Mouse (Mus musculus) neural tube, embryonic 12.5 days (tissue): Measurements from ENCODE around the gene Zfp64. TPM values are rescaled to one million over a fixed set of nuclear protein-coding genes. Genes with fewer than 3 reads are reported as not detected.

Experiments
- ATAC-seq: fragments of 200-750 bp; cut with Nextera tagmentation; 2 replicates; pipeline ENCODE4 v1.8.0; 2017; ENCODE audit warnings: low read depth, mild to moderate bottlenecking, moderate TSS enrichment, moderate library complexity; ENCODE audit not compliant: low FRiP score
- H3K27ac ChIP-seq: fragments of 300-500 bp; sonication (generic); 2 replicates; pipeline ENCODE4 v1.5.1; 2016
- H3K27me3 ChIP-seq: fragments of 300-500 bp; sonication (generic); replicated peaks from 2 replicates; pipeline ENCODE4 v1.6.1; 2016; ENCODE audit warnings: mild to moderate bottlenecking
- H3K36me3 ChIP-seq: fragments of 300-500 bp; sonication (generic); 2 replicates; pipeline ENCODE4 v1.6.1; 2016; ENCODE audit warnings: mild to moderate bottlenecking
- H3K4me1 ChIP-seq: fragments of 300-500 bp; sonication (generic); 2 replicates; pipeline ENCODE4 v1.6.1; 2016
- H3K4me2 ChIP-seq: fragments of 300-500 bp; sonication (generic); replicated peaks from 2 replicates; pipeline ENCODE4 v1.6.1; 2016; ENCODE audit warnings: mild to moderate bottlenecking
- H3K4me3 ChIP-seq: fragments of 300-500 bp; sonication (generic); 2 replicates; pipeline ENCODE4 v1.5.1; 2016
- H3K9ac ChIP-seq: fragments of 300-500 bp; sonication (generic); 2 replicates; pipeline ENCODE4 v1.6.1; 2016; ENCODE audit warnings: mild to moderate bottlenecking
- H3K9me3 ChIP-seq: fragments of 300-500 bp; sonication (generic); 2 replicates; pipeline ENCODE4 v1.6.1; 2016; ENCODE audit warnings: mild to moderate bottlenecking
- WGBS: fragments of 180-500 bp; shearing (Covaris S2); methylation state at CpG from one replicate; pipeline ENCODE4 v1.1.7; 2016; 5-methylcytosine and 5-hydroxymethylcytosine counted together
- polyA plus RNA-seq: library from polyadenylated mRNA; unstranded; fragments of >200 nt; fragmentation: Nextera tagmentation; extraction: Ambion mirVana; gene quantifications from 2 replicates; pipeline ENCODE4 v1.2.1, GENCODE M21; 2016

Zfp64 gene
- 30.8 and 31.3 TPM in 2 replicates for polyA plus RNA-seq

DNA sequence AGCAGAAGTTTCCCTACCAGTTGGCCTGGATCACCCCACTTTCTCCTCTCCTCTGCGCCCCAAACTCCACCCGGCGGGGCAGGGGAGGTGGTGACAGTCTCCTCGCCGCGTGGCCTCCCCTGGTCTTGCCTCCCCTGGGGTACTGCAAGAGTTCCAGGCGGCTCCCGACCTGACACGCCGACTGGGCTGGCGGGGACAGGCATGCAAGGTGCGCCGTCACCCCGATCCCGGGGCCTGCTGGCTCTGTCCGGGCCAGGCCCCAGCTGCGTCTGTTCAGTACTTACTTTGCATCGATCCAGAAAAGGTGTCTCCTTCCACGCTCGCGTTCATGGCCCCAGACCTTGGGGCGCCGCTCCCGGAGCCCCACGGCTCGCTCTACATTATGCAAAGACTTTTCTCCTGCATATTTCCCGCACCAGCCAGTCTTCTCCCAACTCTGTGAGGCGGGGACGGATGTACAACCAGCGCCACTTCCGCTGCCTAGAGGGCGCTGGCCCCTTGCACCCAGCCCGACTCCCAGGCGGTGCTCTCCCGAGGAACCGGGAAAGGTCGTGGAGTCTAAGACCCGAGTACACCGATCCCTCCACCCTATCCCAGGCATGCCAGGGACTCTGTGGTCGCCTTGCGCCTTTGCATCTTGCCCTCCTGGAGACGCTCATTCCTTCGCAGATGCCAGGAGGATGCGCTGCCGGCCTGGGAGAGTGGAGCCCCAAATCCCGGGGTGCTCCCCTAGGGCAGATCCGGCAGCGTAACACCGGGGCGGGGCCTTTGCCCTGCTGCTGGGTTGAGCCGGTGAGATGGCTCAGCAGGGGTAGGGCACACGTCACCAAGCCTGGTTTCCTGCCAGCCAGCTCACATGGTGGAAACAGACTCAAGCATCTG is at the start of gene Zfp64:
Gene Zfp64, minus strand, starts transcription at position 753 of the 882 bp plus-strand sequence.
- Histone ChIP-seq H3K9ac (peak within 1 kb of the TSS; percentile 84), H3K4me3 (peak within 1 kb of the TSS; percentile 76), H3K36me3 (peaks cover 21% of the 10 kb centered on the region), H3K4me2 (peak within 1 kb of the TSS; percentile 84), H3K4me1 (peaks cover 16% of the 10 kb centered on the region), H3K9me3 (no peaks in the 10 kb centered on the region), H3K27me3 (no peaks in the 10 kb centered on the region), H3K27ac (peak within 1 kb of the TSS; percentile 15; the same call in 1 of the 2 replicates)
- ATAC-seq = peak; percentile 91
- under 1% methylated on average over 52 of the region's 52 CpGs for WGBS

- no peak overlapping the region for H3K4me2 ChIP-seq
- no peak overlapping the region for H3K27ac ChIP-seq
- peaks cover 12% of the 10 kb centered on the region for H3K4me1 ChIP-seq
- H3K27me3 ChIP-seq = no peaks in the 10 kb centered on the region
- no peaks in the 10 kb centered on the region for H3K36me3 ChIP-seq
- ATAC-seq = no peak
- no peak overlapping the region for H3K9ac ChIP-seq
- WGBS = 78% methylated on average over 22 of the region's 22 CpGs
- H3K4me3 ChIP-seq = no peak overlapping the region
- no peaks in the 10 kb centered on the region for H3K9me3 ChIP-seq
Measured at GRCm38 (mm10) chr2:168992642-168993420, 37.4 kb upstream of the Zfp64 start.

- Histone ChIP-seq H3K27ac (no peak overlapping the region), H3K4me2 (peak overlapping the region; percentile 41; the same call in 1 of the 2 replicates), H3K36me3 (no peaks in the 10 kb centered on the region), H3K27me3 (no peaks in the 10 kb centered on the region), H3K4me3 (no peak overlapping the region), H3K9ac (peak overlapping the region; percentile 30; the same call in 1 of the 2 replicates), H3K9me3 (no peaks in the 10 kb centered on the region), H3K4me1 (peaks cover 12% of the 10 kb centered on the region)
- 34% methylated on average over 4 of the region's 4 CpGs for WGBS
- peak; percentile 63; the same call in 1 of the 2 replicates for ATAC-seq
Measured at GRCm38 (mm10) chr2:168990957-168991356, 35.6 kb upstream of the Zfp64 start.

DNA sequence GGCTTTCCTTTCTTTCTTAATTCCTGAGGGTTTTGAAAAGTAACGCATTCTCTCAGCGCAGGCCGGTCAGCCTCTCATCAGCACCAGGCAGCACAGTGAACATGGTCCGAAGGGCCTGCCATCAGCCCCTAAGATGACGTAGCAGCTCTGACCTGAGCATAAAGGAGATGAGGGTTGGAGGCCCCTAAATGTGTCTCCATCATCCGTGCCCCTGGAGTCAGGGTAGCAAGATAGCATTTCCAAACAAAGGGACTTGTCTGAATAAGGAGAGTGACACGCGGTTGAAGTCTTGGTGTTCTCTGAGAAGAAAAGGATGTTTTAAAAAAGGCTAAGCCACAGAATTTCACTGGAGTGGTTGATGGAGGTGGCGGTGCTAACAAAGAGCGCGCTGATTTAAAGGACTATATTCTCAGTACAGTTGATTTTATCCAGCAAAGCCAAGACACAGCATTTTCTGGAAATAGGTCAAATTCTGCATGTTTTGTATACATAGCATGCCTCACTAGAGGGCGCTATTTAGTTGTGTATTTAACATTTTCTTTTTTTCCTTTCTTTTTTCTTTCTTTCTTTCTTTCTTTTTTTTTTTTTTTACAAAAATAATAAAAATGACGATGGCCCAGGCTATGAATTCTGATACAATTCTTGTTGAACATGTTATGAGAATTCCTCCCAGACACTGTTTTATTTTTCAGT is 34.8 kb upstream of the Zfp64 start:
- Histone ChIP-seq H3K36me3 (no peaks in the 10 kb centered on the region), H3K4me1 (peaks cover 12% of the 10 kb centered on the region), H3K9ac (no peak overlapping the region), H3K27ac (no peak overlapping the region), H3K4me3 (no peak overlapping the region), H3K27me3 (no peaks in the 10 kb centered on the region), H3K9me3 (no peaks in the 10 kb centered on the region), H3K4me2 (peak overlapping the region; percentile 41; the same call in 1 of the 2 replicates)
- WGBS = 57% methylated on average over 13 of the region's 13 CpGs
- no peak; the same call in 1 of the 2 replicates for ATAC-seq

- H3K36me3 ChIP-seq = no peaks in the 10 kb centered on the region
- H3K4me1 ChIP-seq = peaks cover 12% of the 10 kb centered on the region
- ATAC-seq = no peak
- no peak overlapping the region for H3K4me3 ChIP-seq
- no peak overlapping the region for H3K9ac ChIP-seq
- WGBS = 95% methylated on average over 1 of the region's 1 CpGs
- H3K9me3 ChIP-seq = no peaks in the 10 kb centered on the region
- H3K27ac ChIP-seq = no peak overlapping the region
- H3K4me2 ChIP-seq = no peak overlapping the region
- H3K27me3 ChIP-seq = no peaks in the 10 kb centered on the region
Measured at GRCm38 (mm10) chr2:168988056-168988455, 32.7 kb upstream of the Zfp64 start.

DNA sequence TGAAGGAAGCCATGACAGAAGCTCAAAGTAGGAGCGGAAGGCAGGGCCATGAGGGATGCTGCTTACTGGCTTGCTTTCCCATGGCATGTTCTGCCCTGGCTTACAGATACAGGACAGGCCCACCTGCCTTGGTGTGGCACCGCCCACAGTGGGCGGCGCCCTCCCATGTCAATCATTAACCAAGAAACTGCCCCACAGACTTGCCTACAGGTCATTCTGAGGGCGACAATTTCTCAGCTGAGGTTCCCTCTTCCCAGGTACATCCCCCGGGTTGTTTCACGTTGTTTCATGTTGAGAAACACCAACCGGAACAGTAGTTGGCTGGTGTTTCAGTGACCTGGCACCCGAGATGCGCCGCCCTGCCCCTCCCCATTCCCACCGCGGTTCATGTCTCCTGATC is 32.0 kb upstream of the Zfp64 start:
- Histone ChIP-seq H3K9me3 (no peaks in the 10 kb centered on the region), H3K9ac (no peak overlapping the region), H3K36me3 (no peaks in the 10 kb centered on the region), H3K4me3 (no peak overlapping the region), H3K4me1 (peaks cover 10% of the 10 kb centered on the region), H3K27ac (no peak overlapping the region), H3K27me3 (no peaks in the 10 kb centered on the region), H3K4me2 (no peak overlapping the region)
- no peak for ATAC-seq
- 82% methylated on average over 13 of the region's 13 CpGs for WGBS

- 95% methylated on average over 7 of the region's 7 CpGs for WGBS
- H3K27ac ChIP-seq = no peak overlapping the region
- no peaks in the 10 kb centered on the region for H3K27me3 ChIP-seq
- H3K4me2 ChIP-seq = no peak overlapping the region
- ATAC-seq = no peak
- no peaks in the 10 kb centered on the region; the same call in 1 of the 2 replicates for H3K4me1 ChIP-seq
- no peak overlapping the region for H3K4me3 ChIP-seq
- no peak overlapping the region for H3K9ac ChIP-seq
- no peaks in the 10 kb centered on the region for H3K9me3 ChIP-seq
- H3K36me3 ChIP-seq = no peaks in the 10 kb centered on the region
Measured at GRCm38 (mm10) chr2:168981951-168982350, 26.6 kb upstream of the Zfp64 start.

- H3K4me2 ChIP-seq = peak overlapping the region; percentile 33; the same call in 1 of the 2 replicates
Measured at GRCm38 (mm10) chr2:168981448-168981847, 26.1 kb upstream of the Zfp64 start.

GRCm38 (mm10) chr2:168980859-168981258 is 25.5 kb upstream of the Zfp64 start:
- no peak overlapping the region for H3K9ac ChIP-seq
- no peaks in the 10 kb centered on the region for H3K36me3 ChIP-seq
- H3K27ac ChIP-seq = no peak overlapping the region
- WGBS = 63% methylated on average over 6 of the region's 6 CpGs
- no peaks in the 10 kb centered on the region for H3K27me3 ChIP-seq
- H3K4me1 ChIP-seq = no peaks in the 10 kb centered on the region; the same call in 1 of the 2 replicates
- peak; percentile 29; the same call in 1 of the 2 replicates for ATAC-seq
- H3K4me2 ChIP-seq = peak overlapping the region; percentile 33
- H3K4me3 ChIP-seq = no peak overlapping the region
- no peaks in the 10 kb centered on the region for H3K9me3 ChIP-seq

More at GRCm38 (mm10) chr2:168981448-168981847, 26.1 kb upstream of the Zfp64 start:
- Histone ChIP-seq H3K4me1 (no peaks in the 10 kb centered on the region; the same call in 1 of the 2 replicates), H3K9me3 (no peaks in the 10 kb centered on the region), H3K4me3 (no peak overlapping the region), H3K36me3 (no peaks in the 10 kb centered on the region), H3K27me3 (no peaks in the 10 kb centered on the region), H3K9ac (no peak overlapping the region), H3K27ac (no peak overlapping the region)
- 77% methylated on average over 12 of the region's 12 CpGs for WGBS
- no peak for ATAC-seq

DNA sequence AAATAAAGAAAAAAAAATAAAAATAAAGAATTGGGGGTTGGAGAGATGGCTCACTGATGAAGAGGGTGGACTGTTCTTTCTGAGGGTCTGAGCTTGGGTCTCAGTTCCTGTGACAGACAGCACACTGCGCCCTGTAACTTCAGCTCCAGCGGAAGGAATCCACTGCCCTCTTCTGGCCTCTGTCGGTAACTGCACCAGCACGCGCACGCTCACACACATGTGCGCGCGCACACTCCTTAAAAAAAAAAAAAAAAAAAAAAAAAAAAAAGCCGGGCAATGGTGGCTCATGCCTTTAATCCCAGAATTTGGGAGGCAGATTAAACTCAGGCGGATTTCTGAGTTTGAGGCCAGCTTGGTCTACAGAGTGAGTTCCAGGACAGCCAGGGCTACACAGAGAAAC is 24.4 kb upstream of the Zfp64 start:
- H3K27ac ChIP-seq = no peak overlapping the region
- no peaks in the 10 kb centered on the region for H3K36me3 ChIP-seq
- no peak overlapping the region for H3K9ac ChIP-seq
- H3K9me3 ChIP-seq = no peaks in the 10 kb centered on the region
- no peaks in the 10 kb centered on the region for H3K27me3 ChIP-seq
- WGBS = 57% methylated on average over 11 of the region's 11 CpGs
- no peak overlapping the region for H3K4me2 ChIP-seq
- no peak overlapping the region for H3K4me3 ChIP-seq
- H3K4me1 ChIP-seq = no peaks in the 10 kb centered on the region; the same call in 1 of the 2 replicates
- ATAC-seq = no peak

DNA sequence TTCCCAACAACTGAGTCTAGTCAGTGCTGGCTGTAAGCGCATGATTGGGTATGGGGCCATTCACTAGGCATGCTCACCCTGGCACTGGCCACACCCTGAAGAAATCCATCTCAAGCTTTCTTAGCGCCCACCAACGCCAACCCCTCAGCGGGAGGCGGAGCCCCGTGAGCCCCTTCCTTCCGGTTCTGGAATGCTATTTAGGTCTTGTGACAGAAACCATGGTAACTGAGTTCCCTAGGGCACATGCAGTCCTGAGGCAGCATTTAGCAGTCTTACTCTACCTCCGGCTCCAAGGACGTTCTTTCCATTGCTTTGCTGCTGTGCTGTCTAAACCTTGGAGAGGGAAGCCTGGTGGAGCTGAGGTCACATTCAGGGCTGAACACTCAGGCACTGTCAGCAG is 22.6 kb upstream of the Zfp64 start:
- H3K9ac ChIP-seq = no peak overlapping the region
- H3K4me1 ChIP-seq = no peaks in the 10 kb centered on the region; the same call in 1 of the 2 replicates
- H3K4me2 ChIP-seq = no peak overlapping the region
- no peaks in the 10 kb centered on the region for H3K27me3 ChIP-seq
- no peaks in the 10 kb centered on the region for H3K36me3 ChIP-seq
- WGBS = 60% methylated on average over 9 of the region's 9 CpGs
- H3K9me3 ChIP-seq = no peaks in the 10 kb centered on the region
- no peak overlapping the region for H3K4me3 ChIP-seq
- no peak for ATAC-seq
- H3K27ac ChIP-seq = no peak overlapping the region
